Mouse (Mus musculus): ENCODE measurements at regions not wholly inside any gene's neighbourhood (a gene's known extent, or its start where the extent isn't known, plus 50 kb on each side); places are given as distances from the start of the nearest gene placed in this dataset.

DNA sequence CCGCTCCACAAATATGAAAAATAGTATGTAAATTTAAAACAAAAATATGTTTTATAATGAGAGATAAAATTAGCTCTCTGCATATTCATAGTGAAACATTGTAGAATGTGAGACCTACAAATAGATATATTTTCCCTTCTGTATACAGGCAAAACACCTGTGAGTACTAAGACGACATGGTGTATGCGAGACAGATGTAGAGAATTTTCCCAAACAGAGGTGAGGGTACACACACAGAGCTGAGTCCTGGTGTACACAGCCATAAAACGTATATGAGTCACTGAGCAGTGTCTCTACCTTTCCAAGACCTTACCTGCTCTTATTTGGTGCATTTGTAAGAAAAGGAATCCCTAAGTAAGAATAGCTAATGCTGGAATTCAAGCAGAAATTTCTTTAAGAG is 1493.6 kb upstream of the Sel1l start:
- no peak overlapping the region for H3K4me3 ChIP-seq (ENCODE audit: insufficient read depth, low read length)
- no peak overlapping the region for H3K27ac ChIP-seq (ENCODE audit: insufficient read depth, low read length)
- no peaks in the 10 kb centered on the region for H3K4me1 ChIP-seq (ENCODE audit: control insufficient read depth, insufficient read depth, low read length)
- no peak for TF ChIP-seq POLR2A (IDR thresholded peaks at IDR 0.05; ENCODE audit: low read depth, low read length)
- no peak for TF ChIP-seq CTCF (IDR thresholded peaks at IDR 0.05; ENCODE audit: borderline replicate concordance, insufficient read depth, low read length)

DNA sequence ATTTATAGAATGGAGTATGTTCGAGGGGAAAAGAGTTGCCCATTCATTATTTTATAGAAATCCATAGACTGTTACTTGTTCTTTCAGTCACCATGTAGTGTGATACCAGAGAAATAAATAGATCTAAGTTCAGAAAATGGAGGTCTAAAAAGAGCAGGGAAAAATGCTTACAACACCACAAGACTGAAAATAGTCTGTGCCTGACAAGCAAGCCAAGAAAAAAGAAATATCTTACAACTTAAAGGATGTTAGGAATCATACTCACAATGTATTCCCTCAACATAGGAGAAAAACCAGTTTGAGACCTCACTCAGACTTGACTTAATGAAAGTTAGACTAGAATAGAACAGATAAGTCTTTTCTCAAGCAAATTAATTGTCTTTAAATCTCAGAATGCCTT is 1486.6 kb upstream of the Sel1l start:
- no peak for TF ChIP-seq POLR2A (IDR thresholded peaks at IDR 0.05; ENCODE audit: low read depth, low read length)
- no peak for TF ChIP-seq CTCF (IDR thresholded peaks at IDR 0.05; ENCODE audit: borderline replicate concordance, insufficient read depth, low read length)
- no peak overlapping the region for H3K4me3 ChIP-seq (ENCODE audit: insufficient read depth, low read length)
- H3K27ac ChIP-seq (ENCODE audit: insufficient read depth, low read length), result no peak overlapping the region
- H3K4me1 ChIP-seq (ENCODE audit: control insufficient read depth, insufficient read depth, low read length), result no peaks in the 10 kb centered on the region

DNA sequence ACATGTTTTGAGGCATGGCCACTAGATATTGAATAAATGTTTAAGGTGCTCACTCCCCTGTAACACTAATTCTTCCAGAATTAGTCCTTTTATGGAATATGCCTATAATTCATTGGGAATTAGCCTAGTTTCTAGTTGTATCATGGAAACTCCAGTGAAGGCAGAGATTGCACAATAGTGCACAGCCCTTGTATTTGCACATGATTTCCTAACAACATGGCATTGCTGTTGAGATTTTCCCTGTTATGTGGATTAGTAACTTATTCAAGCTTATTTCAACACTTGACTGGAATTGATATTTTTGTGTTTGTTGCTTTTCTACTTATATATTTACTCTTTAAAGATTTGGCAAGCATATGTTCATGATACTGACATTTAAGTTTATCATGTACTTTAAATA is 1463.3 kb upstream of the Sel1l start:
- no peak overlapping the region for H3K4me3 ChIP-seq (ENCODE audit: insufficient read depth, low read length)
- no peak for TF ChIP-seq POLR2A (IDR thresholded peaks at IDR 0.05; ENCODE audit: low read depth, low read length)
- no peak for TF ChIP-seq CTCF (IDR thresholded peaks at IDR 0.05; ENCODE audit: borderline replicate concordance, insufficient read depth, low read length)
- H3K4me1 ChIP-seq (ENCODE audit: control insufficient read depth, insufficient read depth, low read length), result no peaks in the 10 kb centered on the region
- H3K27ac ChIP-seq (ENCODE audit: insufficient read depth, low read length), result no peak overlapping the region

DNA sequence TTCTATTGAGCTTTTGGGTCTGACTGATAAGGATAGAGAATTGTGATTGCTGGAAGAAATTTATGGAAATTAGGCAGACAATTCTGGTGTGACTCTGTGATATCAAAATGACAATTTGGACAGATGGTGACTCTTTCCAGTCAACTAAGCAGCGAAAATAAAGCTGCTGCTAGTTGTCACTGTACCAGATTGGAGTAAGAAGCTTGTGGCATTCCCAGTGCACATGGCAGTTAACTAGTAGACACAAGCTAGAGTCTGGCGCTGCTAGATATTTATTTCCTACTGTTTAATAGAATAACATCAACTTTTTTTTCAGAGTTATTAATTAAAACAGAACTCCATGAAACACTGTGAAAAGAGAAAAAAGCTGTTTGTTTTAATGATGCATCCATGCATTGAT is 1432.9 kb upstream of the Sel1l start:
- Histone ChIP-seq H3K27ac (ENCODE audit: insufficient read depth, low read length) (no peak overlapping the region), H3K4me3 (ENCODE audit: insufficient read depth, low read length) (no peak overlapping the region), H3K4me1 (ENCODE audit: control insufficient read depth, insufficient read depth, low read length) (no peaks in the 10 kb centered on the region)
- TF ChIP-seq CTCF (IDR thresholded peaks at IDR 0.05; ENCODE audit: borderline replicate concordance, insufficient read depth, low read length) (no peak), POLR2A (IDR thresholded peaks at IDR 0.05; ENCODE audit: low read depth, low read length) (no peak)

DNA sequence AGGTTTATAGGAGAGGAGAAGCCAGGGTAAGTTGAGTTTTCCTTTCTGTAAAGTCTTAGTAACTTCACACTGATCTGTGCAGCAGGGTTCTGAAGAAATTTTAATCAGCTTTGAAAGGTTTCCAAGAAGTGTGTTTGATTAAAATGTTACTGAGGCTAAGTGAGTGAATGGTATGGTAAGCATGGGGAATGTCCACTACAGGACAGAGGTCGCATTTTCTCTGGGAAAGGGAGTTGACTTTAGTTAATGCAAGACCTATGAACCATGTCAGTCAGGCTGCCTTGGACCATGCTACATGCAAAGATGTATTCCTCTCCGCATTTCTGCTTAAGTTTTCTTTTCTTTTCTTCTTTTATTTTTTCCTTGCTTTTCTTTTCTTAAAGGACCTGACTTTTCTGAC is 1424.7 kb upstream of the Sel1l start:
- Histone ChIP-seq H3K4me3 (ENCODE audit: insufficient read depth, low read length) (no peak overlapping the region), H3K27ac (ENCODE audit: insufficient read depth, low read length) (no peak overlapping the region), H3K4me1 (ENCODE audit: control insufficient read depth, insufficient read depth, low read length) (no peaks in the 10 kb centered on the region)
- TF ChIP-seq POLR2A (IDR thresholded peaks at IDR 0.05; ENCODE audit: low read depth, low read length), result no peak
- TF ChIP-seq CTCF (IDR thresholded peaks at IDR 0.05; ENCODE audit: borderline replicate concordance, insufficient read depth, low read length), result no peak

DNA sequence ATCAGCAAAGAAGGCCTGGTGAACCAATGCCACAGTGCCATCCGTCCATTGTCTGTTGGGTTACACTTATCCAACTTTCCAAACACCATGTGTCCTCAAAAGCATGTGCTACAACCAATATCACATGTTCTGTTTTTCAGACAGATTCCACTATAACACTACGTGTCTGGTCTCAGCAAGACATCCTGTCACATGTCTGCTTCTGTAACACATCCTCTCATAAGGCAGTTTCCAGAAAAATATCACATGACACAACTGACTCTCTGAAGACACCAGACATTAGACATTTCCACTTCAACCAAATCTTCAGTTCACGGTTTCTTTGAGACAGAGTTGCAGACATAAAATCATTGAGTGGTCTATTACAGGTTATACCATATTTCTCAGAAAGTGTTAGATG is 1381.3 kb upstream of the Sel1l start:
- H3K4me3 ChIP-seq (ENCODE audit: insufficient read depth, low read length), result no peak overlapping the region
- H3K27ac ChIP-seq (ENCODE audit: insufficient read depth, low read length), result no peak overlapping the region
- no peaks in the 10 kb centered on the region for H3K4me1 ChIP-seq (ENCODE audit: control insufficient read depth, insufficient read depth, low read length)
- TF ChIP-seq CTCF (IDR thresholded peaks at IDR 0.05; ENCODE audit: borderline replicate concordance, insufficient read depth, low read length) (no peak), POLR2A (IDR thresholded peaks at IDR 0.05; ENCODE audit: low read depth, low read length) (no peak)

DNA sequence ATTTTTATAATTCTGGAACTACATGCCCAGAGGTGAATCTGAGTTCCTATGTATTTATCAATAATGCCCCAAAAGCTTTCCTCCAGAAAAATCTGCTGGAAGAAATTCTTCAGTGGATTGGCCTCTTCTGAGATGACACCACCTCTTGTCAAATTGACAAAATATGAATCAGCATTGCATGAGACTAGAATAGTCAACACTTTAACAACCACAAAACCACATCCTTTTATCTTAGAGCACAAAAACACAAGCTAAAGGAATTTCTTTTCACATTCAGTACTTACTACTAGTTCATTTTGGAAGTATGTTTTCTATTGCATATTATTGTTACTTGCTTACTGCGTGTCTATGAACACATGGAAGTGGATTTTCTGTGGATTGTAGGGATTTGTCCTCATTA is 1377.9 kb upstream of the Sel1l start:
- no peak for TF ChIP-seq POLR2A (IDR thresholded peaks at IDR 0.05; ENCODE audit: low read depth, low read length)
- no peak for TF ChIP-seq CTCF (IDR thresholded peaks at IDR 0.05; ENCODE audit: borderline replicate concordance, insufficient read depth, low read length)
- Histone ChIP-seq H3K4me3 (ENCODE audit: insufficient read depth, low read length) (no peak overlapping the region), H3K27ac (ENCODE audit: insufficient read depth, low read length) (no peak overlapping the region), H3K4me1 (ENCODE audit: control insufficient read depth, insufficient read depth, low read length) (no peaks in the 10 kb centered on the region)

- no peak overlapping the region for H3K27ac ChIP-seq (ENCODE audit: insufficient read depth, low read length)
- H3K4me1 ChIP-seq (ENCODE audit: control insufficient read depth, insufficient read depth, low read length), result no peaks in the 10 kb centered on the region
- TF ChIP-seq CTCF (IDR thresholded peaks at IDR 0.05; ENCODE audit: borderline replicate concordance, insufficient read depth, low read length) (no peak), POLR2A (IDR thresholded peaks at IDR 0.05; ENCODE audit: low read depth, low read length) (no peak)
- no peak overlapping the region for H3K4me3 ChIP-seq (ENCODE audit: insufficient read depth, low read length)
Measured at GRCm38 (mm10) chr12:93221179-93221922, 1372.4 kb upstream of the Sel1l start.

DNA sequence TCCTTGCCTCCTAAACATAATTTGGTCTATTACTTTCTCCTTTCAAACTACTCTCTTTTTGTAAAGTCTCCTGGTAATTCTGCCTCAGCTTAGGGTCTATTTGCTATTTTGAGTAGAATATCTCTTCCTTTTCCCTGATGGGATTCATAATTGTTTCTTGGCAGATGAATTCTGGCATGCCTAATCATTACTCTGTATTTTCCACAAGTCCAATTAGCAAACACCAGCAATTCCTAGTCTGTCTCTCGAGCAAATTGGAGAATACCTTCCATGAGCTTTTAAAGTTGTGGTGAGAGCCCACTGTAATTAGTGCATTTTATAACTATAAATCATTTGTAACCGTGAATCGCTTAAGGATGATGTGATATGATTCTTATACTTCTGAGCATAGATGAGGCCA is 1358.6 kb upstream of the Sel1l start:
- TF ChIP-seq CTCF (IDR thresholded peaks at IDR 0.05; ENCODE audit: borderline replicate concordance, insufficient read depth, low read length) (no peak), POLR2A (IDR thresholded peaks at IDR 0.05; ENCODE audit: low read depth, low read length) (no peak)

GRCm38 (mm10) chr12:93188940-93189339 is 1340.0 kb upstream of the Sel1l start:
- H3K4me3 ChIP-seq (ENCODE audit: insufficient read depth, low read length), result no peak overlapping the region
- TF ChIP-seq POLR2A (IDR thresholded peaks at IDR 0.05; ENCODE audit: low read depth, low read length) (no peak), CTCF (IDR thresholded peaks at IDR 0.05; ENCODE audit: borderline replicate concordance, insufficient read depth, low read length) (no peak)
- H3K27ac ChIP-seq (ENCODE audit: insufficient read depth, low read length), result no peak overlapping the region
- H3K4me1 ChIP-seq (ENCODE audit: control insufficient read depth, insufficient read depth, low read length), result no peaks in the 10 kb centered on the region

More for the DNA sequence above, 1358.6 kb upstream of the Sel1l start:
- no peak overlapping the region for H3K4me3 ChIP-seq (ENCODE audit: insufficient read depth, low read length)
- H3K27ac ChIP-seq (ENCODE audit: insufficient read depth, low read length), result no peak overlapping the region
- H3K4me1 ChIP-seq (ENCODE audit: control insufficient read depth, insufficient read depth, low read length), result no peaks in the 10 kb centered on the region

All from embryonic fibroblast, embryonic 13.5 days (primary cell).